In the genomic region with DNA sequence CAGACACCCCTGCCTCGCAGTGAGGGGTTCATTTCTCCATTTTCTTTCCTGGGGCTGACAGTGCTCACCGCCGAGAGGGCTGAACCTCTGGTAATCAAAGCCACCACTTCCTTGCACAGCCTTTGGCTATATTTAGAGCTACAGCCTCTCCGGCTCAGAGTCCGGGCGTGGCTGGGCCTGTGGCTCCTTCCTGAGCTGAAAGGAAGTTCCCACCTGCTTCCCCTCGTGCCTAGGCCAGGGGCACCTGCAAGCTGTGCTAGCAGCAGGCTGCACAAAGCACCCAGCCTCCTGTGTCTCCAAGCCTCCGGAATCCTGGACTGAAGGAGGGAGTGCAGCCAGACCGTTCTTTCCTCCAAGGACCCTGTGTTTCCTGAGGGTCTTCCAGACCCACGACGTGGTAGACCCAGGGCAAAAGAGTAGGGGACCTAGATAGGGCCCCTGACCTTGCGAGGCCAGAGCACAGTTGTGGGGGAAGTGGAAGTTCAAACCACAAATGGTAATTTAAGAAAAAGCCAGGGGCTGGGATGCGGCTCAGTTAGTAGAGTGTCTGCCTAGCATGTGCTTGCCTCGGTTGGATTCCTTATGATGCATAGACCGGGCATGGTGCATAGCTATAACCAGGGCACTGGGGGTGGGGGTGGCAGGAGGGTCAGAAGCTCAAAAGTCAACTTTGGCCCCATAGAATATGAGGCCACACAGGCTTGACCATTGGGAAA, we compare ENCODE assay signal across 9 mouse cellular contexts. TPM values are rescaled to one million over a fixed set of nuclear protein-coding genes. Genes with fewer than 3 reads are reported as not detected.
DNase-seq lines count a peak whose midpoint lies in the region; ATAC-seq and TF ChIP-seq lines count a peak whose summit lies in the region.
"Had no signal": no experiment of that assay in that cellular context is flagged by ENCODE, and none has a peak within 500 bp of the region (broad histone marks: within the 10 kb centered on the region; RNA-seq: fewer than 3 reads in every experiment).

No protein-coding gene starts in this region.

- no peak overlapping the region for H3K9ac ChIP-seq in liver, embryonic 14.5 days (replicated peaks)
- H3K9ac ChIP-seq: limb, embryonic 13.5 days had no signal

- TF ChIP-seq EP300 in liver, embryonic 14.5 days (IDR thresholded peaks at IDR 0.05; ENCODE audit: low read depth) = no peak

- no peaks in the 10 kb centered on the region for H3K9me3 ChIP-seq in liver, embryonic 14.5 days (ENCODE audit: control insufficient read depth, low read length)
- H3K9me3 ChIP-seq: limb, embryonic 13.5 days had no signal

- peak overlapping the region; percentile 98 for H3K27ac ChIP-seq in gastrocnemius, adult 2 months
- no peak overlapping the region; the same call in 1 of the 2 replicates for H3K27ac ChIP-seq in liver, embryonic 14.5 days
- H3K27ac ChIP-seq: limb, embryonic 13.5 days had no signal

- 17% methylated on average over 15 of the region's 15 CpGs for WGBS in liver, embryonic 14.5 days (ENCODE audit: insufficient replicate concordance)

- DNase-seq in gastrocnemius, adult 2 months = peak; percentile 83
- no peak for DNase-seq in gastrocnemius, postnatal 4 days (ENCODE audit: low spot score in 2 of 2)
- DNase-seq in gastrocnemius, postnatal 14 days = peak; percentile 53
- no peak for DNase-seq in liver, embryonic 14.5 days (ENCODE audit: low read depth in 3 of 3, low spot score in 3 of 3)
- peak; percentile 48 to 59 for DNase-seq in spleen, postnatal 14 days (ENCODE audit: low spot score in 2 of 2)
- DNase-seq in urinary bladder, postnatal 4 days (ENCODE audit: low spot score in 2 of 2) = no peak
- DNase-seq in adrenal gland, adult 8-10 months = no peak
- no peak for DNase-seq in frontal cortex, postnatal 14 days (ENCODE audit: low spot score in 2 of 2)

- peak overlapping the region; percentile 2; the same call in 1 of the 2 replicates for H3K4me2 ChIP-seq in liver, embryonic 14.5 days (ENCODE audit: low read depth)
- H3K4me2 ChIP-seq: limb, embryonic 13.5 days had no signal

- H3K4me1 ChIP-seq in liver, embryonic 14.5 days (replicated peaks; ENCODE audit: control insufficient read depth in 2 of 2, insufficient read depth in 2 of 2, low read length in 1 of 2) = peaks cover 21 to 24% of the 10 kb centered on the region in 2 experiments

- no peak for TF ChIP-seq CTCF in gastrocnemius, adult 2 months (IDR thresholded peaks at IDR 0.05)
- no peak for TF ChIP-seq CTCF in liver, embryonic 14.5 days (IDR thresholded peaks at IDR 0.05; ENCODE audit: low read depth)

- no peaks in the 10 kb centered on the region for H3K27me3 ChIP-seq in liver, embryonic 14.5 days (ENCODE audit: control insufficient read depth, insufficient read depth, low read length)
- H3K27me3 ChIP-seq: limb, embryonic 13.5 days had no signal

- H3K36me3 ChIP-seq in liver, embryonic 14.5 days (replicated peaks; ENCODE audit: control insufficient read depth, insufficient read depth, low read depth) = no peaks in the 10 kb centered on the region
- H3K36me3 ChIP-seq: limb, embryonic 13.5 days had no signal

- no peak for ATAC-seq in liver, embryonic 14.5 days (ENCODE audit: insufficient read depth)

- H3K4me3 ChIP-seq in gastrocnemius, adult 2 months = peak overlapping the region; percentile 63
- no peak overlapping the region for H3K4me3 ChIP-seq in liver, embryonic 14.5 days (ENCODE audit: insufficient read depth in 1 of 2, low read depth in 2 of 2, low read length in 2 of 2)
- H3K4me3 ChIP-seq: limb, embryonic 13.5 days had no signal

- intact Hi-C loops in gastrocnemius, adult 2 months (cut with DNase I) = loop anchor here (5.0 kb wide), 1 partner anchor 36 kb away; no protein-coding TSS in a partner anchor
- intact Hi-C loops in gastrocnemius, postnatal 14 days (cut with DNase I; ENCODE audit: low total_unique reads) = no loop called here

RNA-seq across cellular contexts. Expression of a gene that starts 26.4 kb away (rescaled TPM):
- total RNA-seq in gastrocnemius, adult 2 months (2021) = 100 to 1,000 TPM; 181 to 246 TPM
- 100 to 1,000 TPM; 114 to 119 TPM for total RNA-seq in gastrocnemius, postnatal 4 days (2021)
- total RNA-seq in gastrocnemius, postnatal 14 days (2021) = 100 to 1,000 TPM; 132 to 175 TPM
- polyA plus RNA-seq in liver, embryonic 14.5 days (2012; rRNA removed) = 274 and 315 TPM in 2 replicates
- 270 and 320 TPM in 2 replicates for polyA plus RNA-seq in liver, embryonic 14.5 days (2014; fragmentation: Nextera tagmentation; extraction: Ambion mirVana)
- total RNA-seq in adrenal gland, adult 8-10 months (2022) = 10 to 100 TPM; 16.0 to 26.0 (median 21.5) TPM

RNA-seq across cellular contexts. Expression of a gene that starts 46.8 kb away (rescaled TPM):
- total RNA-seq in gastrocnemius, adult 2 months (2021) = 10 to 100 TPM; 12.4 to 14.4 TPM
- 10 to 100 TPM; 41.8 to 44.4 TPM for total RNA-seq in gastrocnemius, postnatal 4 days (2021)
- total RNA-seq in gastrocnemius, postnatal 14 days (2021) = 10 to 100 TPM; 20.0 to 23.6 TPM
- polyA plus RNA-seq in liver, embryonic 14.5 days (2012; rRNA removed) = 39.4 and 45.9 TPM in 2 replicates
- polyA plus RNA-seq in liver, embryonic 14.5 days (2014; fragmentation: Nextera tagmentation; extraction: Ambion mirVana) = 65.3 and 71.1 TPM in 2 replicates
- 10 to 100 TPM; 67.3 to 77.6 (median 73.4) TPM for total RNA-seq in adrenal gland, adult 8-10 months (2022)

Comparison
In these comparisons a context has a peak if more than half of its experiments do, and no peak if none do; other contexts are left out.
1. DNase-seq: peak in gastrocnemius, adult 2 months (single experiment), gastrocnemius, postnatal 14 days (single experiment) and spleen, postnatal 14 days (2 of 2); none in gastrocnemius, postnatal 4 days (0 of 2), liver, embryonic 14.5 days (0 of 3), urinary bladder, postnatal 4 days (0 of 2), adrenal gland, adult 8-10 months (single experiment) and frontal cortex, postnatal 14 days (0 of 2).
2. RNA of a gene that starts 26.4 kb away (total RNA-seq): 181 to 246 TPM in gastrocnemius, adult 2 months, 132 to 175 TPM in gastrocnemius, postnatal 14 days and 114 to 119 TPM in gastrocnemius, postnatal 4 days; 16.0 to 26.0 TPM in adrenal gland, adult 8-10 months; every median in the first group is over 4 times any median in the second.